Mouse (Mus musculus): Measurements from ENCODE around the gene Dnajb5.

Dnajb5 gene

GRCm38 (mm10) chr4:42943341-42943740 is 6.3 kb upstream of the Dnajb5 start:
- DNase-seq (ENCODE audit: extremely low spot score, low spot score): no peak

DNA sequence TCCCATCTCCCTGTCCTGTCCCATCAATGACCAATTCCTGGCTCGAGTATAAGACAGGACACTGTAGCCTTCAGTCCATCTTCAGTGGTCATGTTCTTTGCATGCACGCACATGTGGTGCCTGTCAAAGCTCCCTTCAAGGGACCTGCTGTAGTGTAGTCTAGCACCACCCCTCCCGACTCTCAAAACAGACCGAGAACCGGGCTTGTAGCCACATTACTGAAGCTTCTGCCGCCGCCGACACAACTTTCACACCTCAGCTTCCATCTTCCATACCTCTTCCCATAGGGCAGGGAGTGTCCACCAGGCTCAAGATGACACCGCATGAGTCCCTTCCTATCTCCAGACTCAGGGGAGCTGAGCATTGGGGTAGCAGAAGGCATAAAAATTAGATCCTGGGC is 5.4 kb upstream of the Dnajb5 start:
- DNase-seq (ENCODE audit: extremely low spot score, low spot score): no peak

- no peak for DNase-seq (ENCODE audit: extremely low spot score, low spot score)
These were observed 4.6 kb upstream of the Dnajb5 start for GRCm38 (mm10) chr4:42945043-42945442.

DNA sequence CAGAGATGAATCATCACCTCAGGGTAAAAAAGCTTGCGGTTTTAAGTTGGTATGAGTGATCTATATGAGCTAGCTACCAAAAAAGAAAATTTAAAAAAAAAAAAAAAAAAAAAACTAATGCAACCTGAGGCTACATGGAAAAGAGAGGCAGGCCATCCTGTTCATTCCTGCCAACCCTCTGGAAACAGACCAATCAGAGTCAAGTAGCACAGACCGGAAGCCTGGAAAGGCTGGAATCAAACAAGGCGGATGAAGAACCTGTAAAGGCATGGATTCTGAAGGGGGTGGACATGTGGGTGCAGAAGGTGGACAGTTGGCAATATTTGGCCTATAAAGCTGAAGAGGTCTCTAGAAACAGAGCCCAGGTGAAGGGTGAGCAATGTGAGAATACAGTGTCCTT is 4.2 kb upstream of the Dnajb5 start:
- DNase-seq (ENCODE audit: extremely low spot score, low spot score): no peak

DNA sequence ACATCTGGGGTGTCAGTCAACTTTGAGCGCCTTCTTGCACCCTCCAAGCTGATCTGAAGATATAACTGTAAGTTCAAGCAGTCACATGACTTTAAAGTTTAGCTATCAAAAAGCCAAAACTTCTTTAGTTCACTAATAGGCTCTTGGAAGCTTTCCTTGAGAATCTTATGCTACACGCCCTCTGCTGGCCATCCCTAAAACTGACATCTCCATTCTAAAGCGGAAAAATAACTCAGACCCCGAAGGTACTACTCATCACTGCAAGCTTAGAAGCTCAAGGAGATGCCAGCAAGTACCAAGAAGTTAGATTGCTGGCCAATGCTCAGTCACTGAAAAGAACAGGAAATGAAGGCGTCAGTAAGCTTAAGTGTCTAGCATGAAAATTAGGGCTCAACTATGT is 3.7 kb upstream of the Dnajb5 start:
- peak; percentile 70 for DNase-seq (ENCODE audit: extremely low spot score, low spot score)

DNA sequence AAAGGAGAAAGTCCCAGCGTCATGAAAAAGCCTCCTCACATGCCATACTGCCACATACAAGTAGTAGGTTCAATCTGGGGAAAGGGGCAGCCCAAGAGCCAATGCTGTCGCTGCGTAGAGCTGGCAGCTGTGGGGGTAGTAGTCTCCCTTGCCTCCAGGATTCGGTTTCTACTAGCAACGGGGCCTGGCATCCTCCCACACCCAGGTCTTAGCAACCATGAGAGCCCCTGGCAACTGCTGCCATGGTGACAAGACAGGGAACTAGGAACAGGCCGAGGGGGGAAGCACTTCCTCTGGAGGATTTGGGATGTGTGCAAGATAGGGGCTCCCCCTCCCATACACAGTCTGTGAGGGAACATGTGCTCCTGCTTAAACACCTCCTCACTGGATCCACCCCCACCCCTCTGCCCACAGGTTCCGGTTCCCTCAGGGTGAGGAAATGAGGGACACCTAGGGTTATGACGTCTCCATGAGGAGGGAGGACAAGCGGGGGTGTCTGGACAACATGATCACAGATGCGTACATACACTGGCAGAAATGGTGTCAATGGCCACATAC is 2.8 kb upstream of the Dnajb5 start:
- DNase-seq (ENCODE audit: extremely low spot score, low spot score): no peak

DNA sequence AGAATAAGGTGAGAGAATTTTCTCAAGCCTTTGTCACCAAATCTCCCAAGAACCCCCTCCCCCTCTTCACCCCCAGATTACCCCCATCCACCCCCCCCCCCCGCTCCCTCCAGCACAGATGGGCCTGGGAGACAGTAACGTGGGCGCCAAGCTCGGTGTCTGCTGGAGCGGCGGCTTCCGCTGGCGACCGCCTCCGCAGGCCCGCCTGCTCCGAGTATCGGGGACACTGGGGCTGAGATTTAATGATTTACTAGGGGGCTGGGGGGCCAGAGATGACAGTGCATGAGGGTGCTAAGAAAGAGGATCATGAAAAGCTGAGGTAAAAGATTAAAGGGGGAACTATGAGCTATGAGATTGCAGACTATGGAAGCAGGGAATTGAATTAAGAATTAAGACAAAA is 1.1 kb upstream of the Dnajb5 start:
- no peak for DNase-seq (ENCODE audit: extremely low spot score, low spot score)

- no peak for DNase-seq (ENCODE audit: extremely low spot score, low spot score)
These were observed 451 bp upstream of the Dnajb5 start for GRCm38 (mm10) chr4:42949051-42949675.

DNA sequence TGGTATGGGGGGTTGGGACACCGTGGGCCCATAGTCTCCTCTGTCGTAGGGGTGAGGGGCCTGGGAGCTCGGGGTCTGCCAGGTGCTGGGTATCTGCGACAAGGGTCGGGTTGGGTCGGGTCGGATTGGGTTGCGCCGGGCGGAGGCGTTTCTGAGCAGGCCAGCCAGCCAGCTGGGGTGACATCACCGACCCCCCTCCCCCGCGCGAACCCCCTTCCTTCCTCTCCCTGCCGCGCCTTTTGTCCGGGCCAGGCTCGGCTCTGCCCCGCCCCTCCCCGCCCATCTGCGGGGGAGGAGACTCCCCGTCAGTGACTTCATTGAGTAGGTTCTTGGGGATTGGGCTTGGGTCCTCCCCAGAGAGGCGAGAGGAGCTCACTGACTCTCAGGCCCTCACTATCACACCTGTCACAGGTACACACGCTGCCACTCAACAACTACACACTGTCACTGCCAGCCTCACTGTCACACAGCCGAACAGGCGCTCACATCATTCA is 498 bp downstream of the Dnajb5 start:
- DNase-seq (ENCODE audit: extremely low spot score, low spot score): peak; percentile 84

- no peak for DNase-seq (ENCODE audit: extremely low spot score, low spot score)
These were observed 1.9 kb downstream of the Dnajb5 start for GRCm38 (mm10) chr4:42951206-42952195.

- DNase-seq (ENCODE audit: extremely low spot score, low spot score): no peak
These were observed 2.9 kb downstream of the Dnajb5 start for GRCm38 (mm10) chr4:42952563-42952962.

- no peak for DNase-seq (ENCODE audit: extremely low spot score, low spot score)
These were observed 4.0 kb downstream of the Dnajb5 start for GRCm38 (mm10) chr4:42953435-42954094.

DNA sequence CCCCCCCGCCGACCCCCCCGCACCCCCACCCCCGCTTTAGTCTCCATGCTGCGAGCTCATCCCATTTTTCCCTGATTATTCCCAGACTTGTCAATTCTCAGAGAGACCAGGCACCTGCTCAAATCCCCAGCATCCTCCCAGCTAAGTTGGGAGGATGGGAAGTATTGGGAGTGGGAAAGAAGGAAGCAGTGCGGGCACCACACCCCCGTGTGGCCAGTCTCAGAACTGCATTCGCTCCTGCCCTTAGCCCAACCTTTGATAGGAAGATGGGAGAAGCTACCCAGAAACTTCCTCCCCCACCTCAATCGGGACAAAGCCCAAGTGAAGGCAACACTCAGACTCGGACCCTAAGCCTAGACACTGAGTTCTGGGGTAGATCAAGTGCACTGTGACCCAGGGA is 4.7 kb downstream of the Dnajb5 start:
- DNase-seq (ENCODE audit: extremely low spot score, low spot score): peak; percentile 75

DNA sequence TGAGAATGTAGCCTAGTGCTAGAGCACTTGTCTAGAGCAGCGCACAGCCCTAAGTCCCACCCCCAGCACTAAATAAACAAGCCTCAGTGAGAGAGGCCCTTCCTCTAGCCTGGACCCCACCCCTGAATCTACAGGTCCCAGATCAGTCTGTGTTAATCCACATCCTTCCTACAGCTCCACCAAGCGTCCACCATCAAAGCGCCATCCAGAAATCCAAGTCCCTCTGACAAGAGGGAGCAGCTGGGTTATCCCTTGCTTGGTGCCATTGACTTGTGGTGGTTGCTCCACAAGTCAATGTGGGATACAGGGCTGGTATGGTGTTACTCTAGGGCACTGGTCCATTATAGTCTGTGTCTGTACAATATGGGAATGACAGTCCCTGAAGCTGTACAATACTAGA is 5.6 kb downstream of the Dnajb5 start:
- no peak for DNase-seq (ENCODE audit: extremely low spot score, low spot score)

GRCm38 (mm10) chr4:42956581-42956980 is 7.0 kb downstream of the Dnajb5 start:
- DNase-seq (ENCODE audit: extremely low spot score, low spot score): no peak

GRCm38 (mm10) chr4:42957306-42957705 is 7.7 kb downstream of the Dnajb5 start:
- DNase-seq (ENCODE audit: extremely low spot score, low spot score): no peak

DNA sequence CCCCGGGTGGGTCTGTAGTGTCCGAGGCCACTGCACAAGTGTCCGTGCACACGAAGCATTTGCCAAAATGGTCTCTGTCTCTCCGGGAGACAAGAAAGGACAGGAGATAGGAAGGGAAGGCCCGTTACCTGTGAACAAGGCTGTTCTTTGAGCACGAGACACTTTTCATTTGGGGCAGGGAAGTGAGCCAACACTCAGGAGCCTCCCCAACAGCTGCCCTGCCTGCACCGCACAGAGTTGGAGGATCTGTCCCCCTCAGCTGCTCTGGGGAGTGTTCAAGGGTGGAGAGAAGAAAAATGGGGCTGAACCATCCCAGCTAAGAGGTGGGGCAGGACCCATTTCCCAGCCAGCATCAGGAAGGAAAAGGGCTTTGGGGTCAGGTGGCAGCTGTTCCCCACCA is 8.4 kb downstream of the Dnajb5 start:
- no peak for DNase-seq (ENCODE audit: extremely low spot score, low spot score)

- no peak for DNase-seq (ENCODE audit: extremely low spot score, low spot score)
These were observed 9.3 kb downstream of the Dnajb5 start for GRCm38 (mm10) chr4:42958942-42959341.

GRCm38 (mm10) chr4:42959382-42959781 is 9.8 kb downstream of the Dnajb5 start:
- DNase-seq (ENCODE audit: extremely low spot score, low spot score): no peak

DNA sequence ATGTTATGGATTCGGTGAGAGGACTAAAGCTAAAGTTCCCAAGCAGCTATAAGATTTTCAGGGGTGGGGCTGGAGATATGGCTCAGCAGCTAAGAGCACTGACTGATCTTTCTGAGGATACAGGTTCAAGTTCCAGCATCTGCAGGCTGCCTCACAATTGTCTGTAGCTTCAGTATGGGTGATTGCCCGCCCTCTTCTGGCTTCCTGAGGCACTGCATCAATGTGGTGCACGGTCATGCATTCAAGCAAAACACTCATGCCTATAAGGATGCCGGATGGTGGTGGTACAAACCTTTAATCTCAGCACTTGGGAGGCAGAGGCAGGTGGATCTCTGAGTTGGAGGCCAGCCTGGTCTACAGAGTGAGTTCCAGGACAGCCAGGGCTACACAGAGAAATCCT is 12.0 kb downstream of the Dnajb5 start:
- DNase-seq (ENCODE audit: extremely low spot score, low spot score): peak; percentile 57

DNA sequence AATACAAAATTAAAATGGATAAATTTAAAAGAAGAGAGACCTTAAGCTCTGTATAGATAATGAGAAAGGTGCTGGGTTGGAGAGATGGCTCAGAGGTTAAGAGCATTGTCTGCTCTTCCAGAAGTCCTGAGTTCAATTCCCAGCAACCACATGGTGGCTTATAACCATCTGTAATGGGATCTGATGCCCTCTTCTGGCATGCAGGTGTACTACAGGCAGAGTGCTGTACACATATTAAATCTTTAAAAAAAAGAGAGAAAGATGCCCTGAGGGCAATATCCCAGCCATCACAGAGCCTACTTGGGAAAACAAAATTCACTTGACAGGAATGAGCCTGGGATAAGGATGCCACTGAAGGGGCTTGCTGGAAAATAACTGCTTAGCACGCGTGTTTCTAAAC is 13.9 kb downstream of the Dnajb5 start:
- DNase-seq (ENCODE audit: extremely low spot score, low spot score): no peak

Data from neural tube, embryonic 10.5 days (tissue).